Mouse (Mus musculus) lung, postnatal 0 days (tissue): ENCODE data around the gene Olfr691.

Source experiments
- CTCF ChIP-seq: IDR thresholded peaks from 2 replicates; pipeline ENCODE4 v1.5.1; 2016; ENCODE audit warnings: antibody characterized with exemption, mild to moderate bottlenecking
- EP300 ChIP-seq: IDR thresholded peaks from 2 replicates; pipeline ENCODE4 v1.6.1; 2016; ENCODE audit warnings: antibody characterized with exemption, mild to moderate bottlenecking, control low read depth

DNA sequence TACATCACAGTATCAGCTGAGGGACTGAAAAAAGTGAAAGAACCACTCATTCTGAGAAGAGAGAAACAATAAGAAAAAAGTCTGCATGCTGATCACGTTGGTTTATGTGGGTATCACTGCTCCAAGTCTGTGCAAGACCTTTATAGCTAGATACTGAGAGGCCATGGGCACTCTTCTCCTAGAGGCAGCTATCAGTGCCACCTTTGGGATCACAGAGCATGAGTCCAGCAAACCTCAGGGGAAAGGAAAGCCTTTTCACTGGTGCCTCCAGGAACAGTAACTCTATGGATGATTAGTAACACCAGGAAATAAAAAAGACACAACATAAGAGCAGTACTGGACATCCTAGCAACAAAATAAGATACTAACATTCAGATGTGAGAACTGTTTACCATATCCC, at the start of gene Olfr691:
- no peak for TF ChIP-seq CTCF
- no peak for TF ChIP-seq EP300
